Mouse (Mus musculus): ENCODE results near the gene Lrmp. TPM values are rescaled to one million over a fixed set of nuclear protein-coding genes. Genes with fewer than 3 reads are reported as not detected.
A peak's percentile ranks its signal among the peaks of the same experiment; 100 is the strongest.

Gene Lrmp
- polyA plus RNA-seq, 1 experiment from 2014 or later, result 1.8 TPM

- Histone ChIP-seq H3K27me3 (ENCODE audit: poor library complexity, severe bottlenecking) (no peaks in the 10 kb centered on the region), H3K36me3 (replicated peaks) (no peaks in the 10 kb centered on the region), H3K27ac (no peak overlapping the region), H3K9me3 (no peaks in the 10 kb centered on the region), H3K4me1 (peaks cover 17% of the 10 kb centered on the region), H3K4me3 (no peak overlapping the region)
- 84% methylated on average over 2 of the region's 2 CpGs for WGBS
- no peak for DNase-seq (ENCODE audit: extremely low spot score, low spot score)
These were observed 892 bp upstream of the Lrmp start for GRCm38 (mm10) chr6:145114561-145114960.

- 9% methylated on average over 4 of the region's 4 CpGs for WGBS
- peak; percentile 35 for DNase-seq (ENCODE audit: extremely low spot score, low spot score)
- peaks cover 3% of the 10 kb centered on the region; the same call in 1 of the 2 replicates for H3K27me3 ChIP-seq (ENCODE audit: poor library complexity, severe bottlenecking)
- no peaks in the 10 kb centered on the region for H3K36me3 ChIP-seq (replicated peaks)
- no peaks in the 10 kb centered on the region for H3K9me3 ChIP-seq
- H3K4me3 ChIP-seq, result peak overlapping the region; percentile 27
- peaks cover 28% of the 10 kb centered on the region for H3K4me1 ChIP-seq
- H3K27ac ChIP-seq, result peak overlapping the region; percentile 88
These were observed 732 bp downstream of the Lrmp start for GRCm38 (mm10) chr6:145116098-145116672.

DNA sequence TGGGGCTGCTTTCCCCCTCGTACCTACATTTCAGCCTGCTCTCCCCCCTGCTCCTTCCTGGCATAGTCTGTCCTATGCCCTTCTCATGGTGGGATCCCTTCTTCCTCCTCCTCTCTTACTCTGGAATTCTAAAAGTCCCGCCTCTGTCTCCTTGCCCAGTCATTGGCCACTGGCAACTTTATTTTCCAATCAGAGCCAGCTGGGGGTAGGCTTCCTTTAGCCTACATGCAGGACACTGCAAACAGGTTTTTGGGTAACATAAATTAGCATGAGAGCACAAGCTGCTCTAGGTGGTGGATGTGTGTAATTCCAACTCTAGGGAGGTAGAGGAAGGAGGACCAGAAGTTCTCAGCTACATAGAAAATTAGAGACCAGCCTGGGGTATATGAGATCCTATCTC is 4.6 kb downstream of the Lrmp start:
- Histone ChIP-seq H3K36me3 (replicated peaks) (no peaks in the 10 kb centered on the region), H3K27me3 (ENCODE audit: poor library complexity, severe bottlenecking) (peaks cover 14% of the 10 kb centered on the region; the same call in 1 of the 2 replicates), H3K4me1 (peaks cover 47% of the 10 kb centered on the region), H3K27ac (no peak overlapping the region), H3K9me3 (no peaks in the 10 kb centered on the region), H3K4me3 (no peak overlapping the region)
- 66% methylated on average over 2 of the region's 2 CpGs for WGBS
- DNase-seq (ENCODE audit: extremely low spot score, low spot score), result no peak

- Histone ChIP-seq H3K27me3 (ENCODE audit: poor library complexity, severe bottlenecking) (peaks cover 14% of the 10 kb centered on the region; the same call in 1 of the 2 replicates), H3K36me3 (replicated peaks) (no peaks in the 10 kb centered on the region), H3K9me3 (no peaks in the 10 kb centered on the region), H3K4me3 (no peak overlapping the region), H3K4me1 (peaks cover 42% of the 10 kb centered on the region), H3K27ac (peak overlapping the region; percentile 73; the same call in 1 of the 2 replicates)
- 55% methylated on average over 18 of the region's 18 CpGs for WGBS
- no peak for DNase-seq (ENCODE audit: extremely low spot score, low spot score)
These were observed 5.5 kb downstream of the Lrmp start for GRCm38 (mm10) chr6:145120787-145121589.

DNA sequence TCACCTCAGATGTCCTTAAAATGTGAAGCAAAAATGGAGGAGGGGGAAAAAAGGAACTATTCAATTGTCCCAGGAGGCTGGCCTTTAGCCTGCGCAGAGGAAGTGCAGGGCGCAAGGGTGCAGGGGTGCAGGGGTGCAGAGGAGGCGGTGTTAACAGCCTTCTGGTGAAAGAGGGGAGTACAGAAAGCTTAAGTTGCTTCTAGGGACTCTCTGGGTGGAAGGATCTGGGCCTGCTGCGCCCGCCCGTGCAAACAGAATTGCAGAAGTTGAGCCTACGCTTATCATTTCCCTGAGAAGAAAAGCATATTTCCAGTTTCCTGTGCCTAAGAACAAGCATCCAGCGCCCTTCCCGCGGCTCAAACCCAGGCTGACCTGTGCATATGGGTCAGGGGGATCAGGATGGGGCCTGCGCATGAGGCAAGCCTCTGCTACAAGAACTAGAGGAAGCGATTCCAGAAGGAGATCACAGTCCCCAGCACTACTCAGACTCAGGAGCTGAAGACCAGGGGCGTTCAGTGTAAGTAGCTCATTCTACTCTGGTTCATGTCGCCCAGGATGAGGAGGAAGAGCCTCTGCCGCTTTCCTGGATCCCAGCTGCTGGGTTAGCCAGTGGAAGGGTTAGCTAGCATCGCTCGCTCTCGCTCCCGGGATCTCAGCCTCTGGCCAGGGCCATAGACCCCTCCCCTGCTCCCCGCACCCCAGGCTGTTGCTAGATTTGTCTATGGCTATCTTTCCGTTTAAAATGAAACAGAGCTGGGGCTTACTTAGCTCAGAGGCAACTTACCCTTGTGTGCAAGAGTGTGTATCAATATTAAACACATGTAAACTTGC is 6.4 kb downstream of the Lrmp start:
- WGBS, result 37% methylated on average over 21 of the region's 21 CpGs
- H3K4me3 ChIP-seq, result no peak overlapping the region
- H3K27me3 ChIP-seq (ENCODE audit: poor library complexity, severe bottlenecking), result peaks cover 14% of the 10 kb centered on the region; the same call in 1 of the 2 replicates
- DNase-seq (ENCODE audit: extremely low spot score, low spot score), result no peak
- H3K9me3 ChIP-seq, result no peaks in the 10 kb centered on the region
- H3K36me3 ChIP-seq (replicated peaks), result no peaks in the 10 kb centered on the region
- H3K27ac ChIP-seq, result peak overlapping the region; percentile 73
- H3K4me1 ChIP-seq, result peaks cover 34% of the 10 kb centered on the region

DNA sequence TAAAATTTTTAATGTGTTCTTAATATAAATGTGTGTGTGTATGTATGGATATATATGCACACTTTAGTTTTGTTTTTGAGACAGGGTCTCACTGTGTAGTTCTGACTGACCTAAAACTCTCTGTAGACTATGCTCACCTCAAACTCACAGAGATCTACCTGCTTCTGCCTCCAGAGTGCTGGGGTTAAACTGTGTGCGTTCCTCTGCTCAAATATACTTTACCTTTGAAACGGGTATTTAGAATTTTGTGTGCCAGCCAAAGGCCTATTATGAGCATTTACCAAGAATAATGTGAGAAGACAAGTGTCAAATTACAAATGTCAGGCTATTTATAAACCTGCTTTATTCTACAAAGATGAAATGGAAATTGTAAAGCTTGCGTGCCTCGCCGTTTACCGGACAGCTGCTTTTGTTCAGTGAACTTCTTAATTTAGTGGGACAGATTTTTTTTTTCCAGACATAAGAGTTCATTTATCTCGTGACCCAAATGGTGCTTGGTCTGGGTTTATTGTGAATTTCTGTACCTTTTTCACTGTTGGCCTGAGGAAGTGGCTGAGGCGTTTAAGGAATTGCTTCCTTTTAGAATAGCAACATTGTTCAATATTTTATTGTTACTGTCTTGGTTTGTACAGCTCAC is 7.1 kb downstream of the Lrmp start:
- Histone ChIP-seq H3K27ac (no peak overlapping the region), H3K27me3 (ENCODE audit: poor library complexity, severe bottlenecking) (peaks cover 14% of the 10 kb centered on the region; the same call in 1 of the 2 replicates), H3K4me3 (no peak overlapping the region), H3K4me1 (peaks cover 30% of the 10 kb centered on the region), H3K36me3 (replicated peaks) (no peaks in the 10 kb centered on the region), H3K9me3 (peaks cover 4% of the 10 kb centered on the region; the same call in 1 of the 2 replicates)
- DNase-seq (ENCODE audit: extremely low spot score, low spot score), result no peak
- 78% methylated on average over 8 of the region's 8 CpGs for WGBS

DNA sequence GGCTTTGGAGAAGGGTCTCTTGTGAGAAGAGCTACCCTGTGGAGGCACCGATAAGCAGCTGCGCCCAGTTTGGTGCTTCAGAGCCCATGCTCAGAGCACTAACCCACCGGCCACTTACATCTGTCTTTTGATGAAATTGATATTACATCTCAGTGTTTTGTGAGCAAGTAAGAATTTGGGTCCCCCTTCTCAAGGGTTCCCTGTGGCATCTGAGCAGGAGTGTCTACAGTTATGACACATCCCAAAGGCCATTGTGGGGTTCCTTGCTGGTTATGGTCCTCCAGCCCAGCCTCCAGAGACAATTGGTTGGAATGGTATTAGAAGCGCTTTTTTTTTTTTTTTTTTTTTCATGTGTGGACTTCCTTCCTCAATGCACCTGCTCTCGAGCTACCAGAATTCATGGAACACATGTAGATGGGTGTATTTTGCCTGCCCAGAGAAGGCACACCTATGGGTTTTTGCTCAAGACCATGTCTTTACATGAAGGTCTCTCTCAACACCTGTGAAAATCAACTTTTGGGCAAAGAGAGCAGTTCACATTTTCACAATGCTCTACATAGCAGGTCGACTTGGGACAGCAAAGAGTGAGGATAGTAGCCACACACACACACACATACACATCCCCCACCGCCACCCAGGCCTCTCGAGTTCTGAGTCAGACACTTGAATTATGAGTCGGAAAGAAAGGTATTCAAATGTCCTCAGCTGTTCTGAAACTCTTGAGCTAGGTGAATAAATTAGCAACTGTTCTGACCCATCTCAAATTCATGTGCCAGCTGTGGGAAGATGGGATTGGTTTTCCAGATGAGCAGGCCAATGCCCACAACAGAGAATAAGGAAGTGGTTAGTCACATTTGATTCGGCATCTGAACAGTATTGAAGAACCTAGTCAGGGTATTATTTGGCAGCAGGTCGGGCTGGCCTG is 7.9 kb downstream of the Lrmp start:
- peaks cover 30% of the 10 kb centered on the region for H3K4me1 ChIP-seq
- no peak for DNase-seq (ENCODE audit: extremely low spot score, low spot score)
- H3K27ac ChIP-seq, result no peak overlapping the region
- WGBS, result 87% methylated on average over 11 of the region's 11 CpGs
- no peaks in the 10 kb centered on the region for H3K36me3 ChIP-seq (replicated peaks)
- peaks cover 14% of the 10 kb centered on the region; the same call in 1 of the 2 replicates for H3K27me3 ChIP-seq (ENCODE audit: poor library complexity, severe bottlenecking)
- H3K4me3 ChIP-seq, result no peak overlapping the region
- H3K9me3 ChIP-seq, result peaks cover 7% of the 10 kb centered on the region; the same call in 1 of the 2 replicates

- WGBS, result 70% methylated on average over 1 of the region's 1 CpGs
- peaks cover 14% of the 10 kb centered on the region; the same call in 1 of the 2 replicates for H3K27me3 ChIP-seq (ENCODE audit: poor library complexity, severe bottlenecking)
- peaks cover 30% of the 10 kb centered on the region for H3K4me1 ChIP-seq
- no peaks in the 10 kb centered on the region for H3K36me3 ChIP-seq (replicated peaks)
- no peak for DNase-seq (ENCODE audit: extremely low spot score, low spot score)
- H3K4me3 ChIP-seq, result no peak overlapping the region
- peaks cover 7% of the 10 kb centered on the region; the same call in 1 of the 2 replicates for H3K9me3 ChIP-seq
- H3K27ac ChIP-seq, result no peak overlapping the region
These were observed 9.2 kb downstream of the Lrmp start for GRCm38 (mm10) chr6:145124621-145125020.

DNA sequence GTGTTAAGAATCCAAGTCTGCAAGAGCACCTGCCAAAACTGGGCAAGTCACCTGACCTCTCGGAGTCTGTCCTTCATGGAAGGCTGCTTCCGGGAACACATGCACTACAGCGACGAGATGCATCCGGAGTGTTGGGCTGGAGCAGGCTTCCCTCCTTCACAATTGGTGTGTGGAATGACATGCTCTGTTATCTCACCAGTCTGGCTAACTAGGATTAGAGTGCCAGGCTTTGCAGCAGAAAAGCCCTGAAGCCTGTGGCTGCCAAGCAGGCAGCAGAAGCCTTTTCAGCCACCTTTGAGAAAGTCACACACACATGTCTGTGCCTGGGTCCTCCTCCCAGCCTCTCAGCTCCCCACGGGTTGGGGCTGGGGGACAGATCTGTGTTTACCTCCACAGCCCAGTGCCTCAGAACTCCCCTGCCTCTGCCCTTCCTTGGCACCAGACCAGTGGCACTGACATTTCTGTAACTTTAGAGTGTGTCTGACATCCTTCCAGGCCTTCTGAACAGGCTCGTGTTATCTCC is 10.2 kb downstream of the Lrmp start:
- Histone ChIP-seq H3K9me3 (peaks cover 7% of the 10 kb centered on the region; the same call in 1 of the 2 replicates), H3K4me3 (no peak overlapping the region), H3K36me3 (replicated peaks) (no peaks in the 10 kb centered on the region), H3K4me1 (peaks cover 24% of the 10 kb centered on the region), H3K27me3 (ENCODE audit: poor library complexity, severe bottlenecking) (peaks cover 14% of the 10 kb centered on the region; the same call in 1 of the 2 replicates), H3K27ac (peak overlapping the region; percentile 33; the same call in 1 of the 2 replicates)
- 81% methylated on average over 7 of the region's 7 CpGs for WGBS
- no peak for DNase-seq (ENCODE audit: extremely low spot score, low spot score)

DNA sequence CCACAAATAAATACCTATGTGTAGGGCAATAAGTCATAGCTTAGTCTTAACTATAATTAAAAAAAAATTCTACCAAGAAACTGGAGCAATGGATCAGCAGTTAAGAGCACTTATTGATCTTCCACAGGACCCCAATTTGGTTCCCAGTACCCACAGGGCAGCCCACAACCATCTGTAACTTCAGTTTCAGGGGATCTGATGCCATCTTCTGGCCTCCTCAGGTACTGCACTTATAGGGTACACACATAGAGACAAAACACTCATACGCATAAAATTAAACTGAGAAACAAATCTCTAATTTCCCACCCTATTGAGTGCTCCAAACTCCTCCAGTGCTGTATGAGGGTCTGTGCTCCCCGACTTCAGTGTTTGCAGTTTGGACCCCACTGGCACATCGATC is 12.2 kb downstream of the Lrmp start:
- 95% methylated on average over 3 of the region's 3 CpGs for WGBS

GRCm38 (mm10) chr6:145129563-145129962 is 14.1 kb downstream of the Lrmp start:
- DNase-seq (ENCODE audit: extremely low spot score, low spot score), result no peak
- Histone ChIP-seq H3K4me1 (peaks cover 4% of the 10 kb centered on the region; the same call in 1 of the 2 replicates), H3K9me3 (peaks cover 7% of the 10 kb centered on the region; the same call in 1 of the 2 replicates), H3K4me3 (no peak overlapping the region), H3K36me3 (replicated peaks) (no peaks in the 10 kb centered on the region), H3K27ac (no peak overlapping the region), H3K27me3 (ENCODE audit: poor library complexity, severe bottlenecking) (no peaks in the 10 kb centered on the region)
- WGBS, result 79% methylated on average over 4 of the region's 4 CpGs

More for the DNA sequence above, 12.2 kb downstream of the Lrmp start:
- Histone ChIP-seq H3K36me3 (replicated peaks) (no peaks in the 10 kb centered on the region), H3K9me3 (peaks cover 7% of the 10 kb centered on the region; the same call in 1 of the 2 replicates), H3K4me3 (no peak overlapping the region), H3K4me1 (peaks cover 7% of the 10 kb centered on the region; the same call in 1 of the 2 replicates), H3K27ac (no peak overlapping the region), H3K27me3 (ENCODE audit: poor library complexity, severe bottlenecking) (no peaks in the 10 kb centered on the region)
- no peak for DNase-seq (ENCODE audit: extremely low spot score, low spot score)

Data from forebrain, embryonic 10.5 days (tissue).